Mouse (Mus musculus) neural tube, embryonic 13.5 days (tissue): ENCODE data around the gene Ercc6l. TPM values are rescaled to one million over a fixed set of nuclear protein-coding genes. Genes with fewer than 3 reads are reported as not detected.
"Not testable (repeated sequence)": the region's sequence is repeated elsewhere in the genome, so short reads cannot be mapped to it uniquely, and the experiment has no call there.

Experiments
- ATAC-seq: fragments of 200-750 bp; cut with Nextera tagmentation; 2 replicates; pipeline ENCODE4 v1.8.0; 2017; ENCODE audit warnings: low read depth, mild to moderate bottlenecking, moderate TSS enrichment, moderate library complexity
- H3K27ac ChIP-seq: fragments of 300-500 bp; sonication (generic); replicated peaks from 2 replicates; pipeline ENCODE4 v1.5.1; 2015; ENCODE audit warnings: moderate library complexity, mild to moderate bottlenecking, inconsistent platforms
- H3K27me3 ChIP-seq: fragments of 300-500 bp; sonication (generic); 2 replicates; pipeline ENCODE4 v1.6.1; 2015; ENCODE audit warnings: mild to moderate bottlenecking, inconsistent platforms
- H3K36me3 ChIP-seq: fragments of 300-500 bp; sonication (generic); 2 replicates; pipeline ENCODE4 v1.6.1; 2015; ENCODE audit warnings: mild to moderate bottlenecking, inconsistent platforms
- H3K4me1 ChIP-seq: fragments of 300-500 bp; sonication (generic); replicated peaks from 2 replicates; pipeline ENCODE4 v1.6.1; 2015; ENCODE audit warnings: inconsistent platforms
- H3K4me2 ChIP-seq: fragments of 300-500 bp; sonication (generic); 2 replicates; pipeline ENCODE4 v1.6.1; 2015; ENCODE audit warnings: inconsistent platforms, mild to moderate bottlenecking, moderate library complexity
- H3K4me3 ChIP-seq: fragments of 300-500 bp; sonication (generic); 2 replicates; pipeline ENCODE4 v1.5.1; 2015; ENCODE audit warnings: mild to moderate bottlenecking, inconsistent platforms
- H3K9ac ChIP-seq: fragments of 300-500 bp; sonication (generic); 2 replicates; pipeline ENCODE4 v1.6.1; 2015; ENCODE audit warnings: moderate library complexity, mild to moderate bottlenecking, inconsistent platforms
- H3K9me3 ChIP-seq: fragments of 300-500 bp; sonication (generic); 2 replicates; pipeline ENCODE4 v1.6.1; 2016; ENCODE audit warnings: inconsistent platforms
- WGBS: fragments of 180-500 bp; shearing (Covaris S2); methylation state at CpG from one replicate; pipeline ENCODE4 v1.1.7; 2015; 5-methylcytosine and 5-hydroxymethylcytosine counted together
- polyA plus RNA-seq: library from polyadenylated mRNA; unstranded; fragments of >200 nt; fragmentation: Nextera tagmentation; extraction: Ambion mirVana; gene quantifications from 2 replicates; pipeline ENCODE4 v1.2.1, GENCODE M21; 2015

The Ercc6l gene
- polyA plus RNA-seq, 1 experiment from 2014 or later, result 2.2 TPM

- Histone ChIP-seq H3K4me1 (no peaks in the 10 kb centered on the region), H3K4me3 (no peak overlapping the region), H3K9me3 (no peaks in the 10 kb centered on the region), H3K9ac (no peak overlapping the region), H3K27me3 (peaks cover 18% of the 10 kb centered on the region; the same call in 1 of the 2 replicates), H3K4me2 (no peak overlapping the region), H3K36me3 (no peaks in the 10 kb centered on the region), H3K27ac (peak overlapping the region; percentile 28; the same call in 1 of the 2 replicates)
- ATAC-seq, result no peak; the same call in 1 of the 2 replicates
- WGBS, result 31% methylated on average over 5 of the region's 5 CpGs
Measured at GRCm38 (mm10) chrX:102166521-102166920, 9.6 kb upstream of the Ercc6l start.

- H3K27ac ChIP-seq, result no peak overlapping the region
- no peak overlapping the region for H3K4me2 ChIP-seq
- H3K9me3 ChIP-seq, result no peaks in the 10 kb centered on the region
- peaks cover 8% of the 10 kb centered on the region; the same call in 1 of the 2 replicates for H3K27me3 ChIP-seq
- WGBS, result 84% methylated on average over 4 of the region's 4 CpGs
- H3K4me3 ChIP-seq, result no peak overlapping the region
- no peak for ATAC-seq
- H3K9ac ChIP-seq, result no peak overlapping the region
- no peaks in the 10 kb centered on the region for H3K36me3 ChIP-seq
- H3K4me1 ChIP-seq, result no peaks in the 10 kb centered on the region
Measured at GRCm38 (mm10) chrX:102163529-102163928, 6.6 kb upstream of the Ercc6l start.

GRCm38 (mm10) chrX:102163096-102163495, 6.2 kb upstream of the Ercc6l start:
- H3K4me2 ChIP-seq, result no peak overlapping the region
- WGBS, result 43% methylated on average over 2 of the region's 2 CpGs

GRCm38 (mm10) chrX:102160528-102160927, 3.6 kb upstream of the Ercc6l start:
- Histone ChIP-seq H3K4me3 (no peak overlapping the region), H3K4me2 (no peak overlapping the region), H3K4me1 (0 out of 2 replicates have a peak, but pooled peaks cover 6% of the 10 kb centered on the region), H3K27me3 (no peaks in the 10 kb centered on the region), H3K9me3 (no peaks in the 10 kb centered on the region), H3K27ac (no peak overlapping the region), H3K36me3 (no peaks in the 10 kb centered on the region), H3K9ac (no peak overlapping the region)
- no peak for ATAC-seq
- WGBS, result 71% methylated on average over 2 of the region's 2 CpGs

More at GRCm38 (mm10) chrX:102163096-102163495, 6.2 kb upstream of the Ercc6l start:
- H3K4me3 ChIP-seq, result no peak overlapping the region
- no peak for ATAC-seq
- H3K9ac ChIP-seq, result no peak overlapping the region
- H3K9me3 ChIP-seq, result no peaks in the 10 kb centered on the region
- 0 out of 2 replicates have a peak, but pooled peaks cover 7% of the 10 kb centered on the region for H3K27me3 ChIP-seq
- no peaks in the 10 kb centered on the region for H3K4me1 ChIP-seq
- no peaks in the 10 kb centered on the region for H3K36me3 ChIP-seq
- H3K27ac ChIP-seq, result no peak overlapping the region

- Histone ChIP-seq H3K4me2 (no peak overlapping the region), H3K9ac (no peak overlapping the region), H3K27ac (no peak overlapping the region), H3K27me3 (no peaks in the 10 kb centered on the region), H3K4me1 (0 out of 2 replicates have a peak, but pooled peaks cover 6% of the 10 kb centered on the region), H3K36me3 (no peaks in the 10 kb centered on the region), H3K4me3 (no peak overlapping the region), H3K9me3 (no peaks in the 10 kb centered on the region)
- no peak for ATAC-seq
- WGBS, result 35% methylated on average over 2 of the region's 2 CpGs
Measured at GRCm38 (mm10) chrX:102159778-102160177, 2.9 kb upstream of the Ercc6l start.

GRCm38 (mm10) chrX:102157423-102157791, 516 bp upstream of the Ercc6l start:
- H3K4me1 ChIP-seq, result 0 out of 2 replicates have a peak, but pooled peaks cover 6% of the 10 kb centered on the region
- no peaks in the 10 kb centered on the region for H3K9me3 ChIP-seq
- peak overlapping the region; percentile 42 for H3K4me3 ChIP-seq
- H3K36me3 ChIP-seq, result no peaks in the 10 kb centered on the region
- WGBS, result 51% methylated on average over 5 of the region's 5 CpGs
- H3K9ac ChIP-seq, result peak overlapping the region; percentile 41; the same call in 1 of the 2 replicates
- no peaks in the 10 kb centered on the region for H3K27me3 ChIP-seq
- peak overlapping the region; percentile 57 for H3K4me2 ChIP-seq
- H3K27ac ChIP-seq, result peak overlapping the region; percentile 69; the same call in 1 of the 2 replicates
- no peak for ATAC-seq

GRCm38 (mm10) chrX:102141157-102141556, 15.7 kb downstream of the Ercc6l start:
- Histone ChIP-seq H3K4me1 (no peaks in the 10 kb centered on the region), H3K36me3 (no peaks in the 10 kb centered on the region), H3K27me3 (no peaks in the 10 kb centered on the region), H3K9ac (no peak overlapping the region), H3K4me3 (no peak overlapping the region), H3K9me3 (no peaks in the 10 kb centered on the region), H3K27ac (no peak overlapping the region), H3K4me2 (no peak overlapping the region)
- WGBS, result 92% methylated on average over 1 of the region's 1 CpGs
- no peak for ATAC-seq

- Histone ChIP-seq H3K4me2 (no peak overlapping the region), H3K4me1 (peaks cover 6% of the 10 kb centered on the region), H3K27me3 (no peaks in the 10 kb centered on the region; the same call in 1 of the 2 replicates), H3K9ac (no peak overlapping the region), H3K4me3 (no peak overlapping the region), H3K27ac (no peak overlapping the region), H3K36me3 (peaks cover 33% of the 10 kb centered on the region), H3K9me3 (no peaks in the 10 kb centered on the region)
- WGBS, result 82% methylated on average over 2 of the region's 2 CpGs
- no peak for ATAC-seq
Measured at GRCm38 (mm10) chrX:102121321-102121720, 35.6 kb downstream of the Ercc6l start.

GRCm38 (mm10) chrX:102119042-102119864, 37.6 kb downstream of the Ercc6l start, which contains the start of gene Pin4:
TSS of gene Pin4 (plus strand) at chrX:102119447.
- peaks cover under 1% of the 10 kb centered on the region for H3K27me3 ChIP-seq
- peaks cover 17% of the 10 kb centered on the region; the same call in 1 of the 2 replicates for H3K36me3 ChIP-seq
- no peaks in the 10 kb centered on the region for H3K9me3 ChIP-seq
- peak within 1 kb of the TSS; percentile 62 for H3K4me3 ChIP-seq
- 13% methylated on average over 30 of the region's 30 CpGs for WGBS
- peak within 1 kb of the TSS; percentile 74 for H3K9ac ChIP-seq
- H3K27ac ChIP-seq, result peak within 1 kb of the TSS; percentile 84
- H3K4me1 ChIP-seq, result peaks cover 6% of the 10 kb centered on the region
- H3K4me2 ChIP-seq, result peak within 1 kb of the TSS; percentile 66
- ATAC-seq, result peak; percentile 99

- no peaks in the 10 kb centered on the region for H3K36me3 ChIP-seq
- H3K9me3 ChIP-seq, result no peaks in the 10 kb centered on the region
- no peak for ATAC-seq
- WGBS, result 25% methylated on average over 4 of the region's 4 CpGs
- peaks cover 6% of the 10 kb centered on the region for H3K4me1 ChIP-seq
- H3K4me2 ChIP-seq, result no peak overlapping the region
- peaks cover 10% of the 10 kb centered on the region for H3K27me3 ChIP-seq
- no peak overlapping the region for H3K4me3 ChIP-seq
- H3K9ac ChIP-seq, result no peak overlapping the region
- H3K27ac ChIP-seq, result peak overlapping the region; percentile 70
Measured at GRCm38 (mm10) chrX:102115676-102116075, 41.2 kb downstream of the Ercc6l start.

GRCm38 (mm10) chrX:102109349-102109748, 47.5 kb downstream of the Ercc6l start:
- not testable (repeated sequence) for H3K4me3 ChIP-seq, H3K9me3 ChIP-seq, H3K9ac ChIP-seq, H3K36me3 ChIP-seq, H3K27ac ChIP-seq, H3K4me2 ChIP-seq, H3K4me1 ChIP-seq, ATAC-seq
- peaks cover 20% of the 10 kb centered on the region for H3K27me3 ChIP-seq
- WGBS, result 80% methylated on average over 5 of the region's 5 CpGs

GRCm38 (mm10) chrX:102103830-102104229, 53.1 kb downstream of the Ercc6l start:
- ATAC-seq, H3K36me3 ChIP-seq: not testable (repeated sequence)
- WGBS, result 83% methylated on average over 2 of the region's 2 CpGs

More at GRCm38 (mm10) chrX:102103830-102104229, 53.1 kb downstream of the Ercc6l start:
- not testable (repeated sequence) for H3K4me3 ChIP-seq, H3K4me2 ChIP-seq, H3K4me1 ChIP-seq, H3K9ac ChIP-seq, H3K27ac ChIP-seq, H3K9me3 ChIP-seq
- peaks cover 12% of the 10 kb centered on the region; the same call in 1 of the 2 replicates for H3K27me3 ChIP-seq
